Mouse (Mus musculus) kidney, postnatal 4 days (tissue): ENCODE measurements around the gene Zbtb38.
A peak's percentile ranks its signal among the peaks of the same experiment; 100 is the strongest.

Source experiments
- DNase-seq, 2 experiments: peaks; one replicate each; pipeline ENCODE4 v3.0.0; 2021; ENCODE audit warnings: mixed read lengths in 2 of 2

Gene Zbtb38

GRCm38 (mm10) chr9:96637157-96637548, 115.5 kb downstream of the Zbtb38 start:
- DNase-seq = no peak

DNA sequence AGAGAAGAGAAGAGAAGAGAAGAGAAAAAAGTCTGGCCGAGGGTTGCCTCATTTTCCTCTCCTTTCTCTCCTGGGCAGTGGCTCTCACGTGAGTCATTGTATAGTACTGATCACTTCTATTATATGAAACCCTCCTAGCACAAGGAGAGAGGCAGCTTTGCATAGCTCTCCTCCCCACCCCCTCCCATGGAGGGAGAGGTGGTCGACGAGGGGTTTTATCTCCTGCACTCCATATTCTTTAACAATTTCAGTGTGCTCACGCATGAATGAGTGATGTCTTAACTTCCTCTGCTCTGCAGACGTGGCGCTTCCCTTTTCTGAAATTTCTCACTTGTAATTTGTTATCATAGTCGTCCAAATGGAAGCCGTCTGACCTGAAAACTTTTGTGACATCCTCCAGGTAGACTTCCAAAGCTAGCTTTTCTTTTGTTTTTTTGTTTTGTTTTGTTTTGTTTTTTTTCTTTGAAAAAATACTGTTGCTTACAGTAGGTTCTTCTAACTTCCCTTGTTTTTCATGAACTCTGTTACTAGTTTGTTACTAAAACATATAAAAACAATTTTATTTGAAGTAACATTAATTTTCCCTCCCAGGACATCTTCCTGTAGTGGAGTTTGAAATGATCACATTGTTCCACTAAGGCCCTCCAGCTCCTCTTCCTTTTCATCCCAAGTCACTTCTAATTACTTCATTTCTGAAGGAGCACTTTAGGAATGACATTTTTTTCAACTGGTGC, 116.0 kb downstream of the Zbtb38 start:
- DNase-seq = no peak

DNA sequence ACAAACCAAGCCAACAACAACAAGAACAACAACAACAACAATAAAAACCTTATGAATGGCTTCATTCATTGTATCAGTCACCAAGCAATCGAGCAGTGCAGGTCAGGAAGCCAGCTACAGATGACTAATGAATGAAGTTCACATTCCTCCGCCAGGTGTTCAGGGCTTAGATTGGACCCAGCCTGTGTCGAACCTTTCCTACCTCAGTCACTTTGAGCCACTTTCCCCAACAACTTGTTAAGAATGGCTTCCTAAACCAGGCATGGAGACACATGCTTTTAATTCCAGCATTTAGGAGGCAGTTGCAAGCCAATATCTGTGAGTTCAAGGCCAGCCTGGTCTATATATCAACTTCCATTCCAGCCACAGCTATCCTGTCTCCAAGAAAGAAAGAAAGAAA, 116.7 kb downstream of the Zbtb38 start:
- DNase-seq = no peak

GRCm38 (mm10) chr9:96635176-96635575, 117.5 kb downstream of the Zbtb38 start:
- DNase-seq = peak; percentile 49 to 70

GRCm38 (mm10) chr9:96633771-96634170, 118.9 kb downstream of the Zbtb38 start:
- no peak for DNase-seq
